Mouse (Mus musculus) lung, adult 2 months (tissue): ENCODE data around the gene Zfp362.

ENCODE experiments used
- CTCF ChIP-seq: fragments of 200-500 bp; IDR thresholded peaks from 2 replicates; pipeline ENCODE4 v1.5.1; 2011; ENCODE audit warnings: mild to moderate bottlenecking, low read length, control low read depth; ENCODE audit not compliant: insufficient read depth
- POLR2A ChIP-seq: fragments of 200-500 bp; IDR thresholded peaks from 2 replicates; pipeline ENCODE4 v1.6.1; 2011; ENCODE audit warnings: low read depth, mild to moderate bottlenecking, control low read depth, low read length, borderline replicate concordance; ENCODE audit errors: extremely low read depth

- no peak for TF ChIP-seq CTCF
- TF ChIP-seq POLR2A = no peak
Measured at GRCm38 (mm10) chr4:128839811-128840738, 34.2 kb upstream of the Zfp362 start.
